Mouse (Mus musculus) erythroblast, embryonic 14.5 days (primary cell): ENCODE measurements at regions not wholly inside any gene's neighbourhood (a gene's known extent, or its start where the extent isn't known, plus 50 kb on each side); places are given as distances from the start of the nearest gene placed in this dataset.

Experiments used
- GATA1 ChIP-seq: IDR thresholded peaks from 2 replicates; pipeline ENCODE4 v1.6.1; 2012; ENCODE audit warnings: low read length, inconsistent platforms, mixed read lengths
- TAL1 ChIP-seq: IDR thresholded peaks from 3 replicates; pipeline ENCODE4 v1.6.1; 2012; ENCODE audit warnings: low read length, inconsistent platforms, mixed read lengths

DNA sequence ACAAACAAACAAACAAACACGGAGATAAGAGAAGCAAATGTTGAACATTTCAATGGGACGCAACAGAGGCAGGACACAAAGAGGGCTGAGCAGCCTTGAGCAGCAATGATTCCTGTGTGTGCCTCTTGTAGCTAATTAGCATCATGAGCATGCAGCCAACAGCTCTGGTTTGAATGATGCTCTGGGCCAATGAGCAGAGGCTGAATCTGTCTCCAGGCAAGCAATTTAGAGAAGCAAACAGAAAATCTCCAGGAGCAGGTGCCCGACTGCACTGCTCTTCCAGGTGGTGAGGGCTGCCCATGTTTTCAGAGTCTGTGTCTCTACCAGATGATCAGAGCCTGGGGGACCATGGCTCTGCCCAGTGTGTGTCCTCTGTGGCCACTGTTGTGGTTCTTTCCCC, 532.2 kb upstream of the Tnp1 start:
- TF ChIP-seq GATA1 = no peak
- no peak for TF ChIP-seq TAL1
